Mouse (Mus musculus) liver, embryonic 16.5 days (tissue): ENCODE measurements around the gene Ilk. TPM values are rescaled to one million over a fixed set of nuclear protein-coding genes. Genes with fewer than 3 reads are reported as not detected.
"Not testable (repeated sequence)": the region's sequence is repeated elsewhere in the genome, so short reads cannot be mapped to it uniquely, and the experiment has no call there.

ENCODE experiments used
- ATAC-seq: fragments of 200-750 bp; cut with Nextera tagmentation; 2 replicates; pipeline ENCODE4 v1.8.0; 2017; ENCODE audit warnings: low read depth, mild to moderate bottlenecking, moderate number of reproducible peaks, moderate library complexity
- H3K27ac ChIP-seq: fragments of 300-500 bp; sonication (generic); 2 replicates; pipeline ENCODE4 v1.5.1; 2014; ENCODE audit warnings: mild to moderate bottlenecking, low read length
- H3K27me3 ChIP-seq: fragments of 300-500 bp; sonication (generic); 2 replicates; pipeline ENCODE4 v1.6.1; 2014; ENCODE audit warnings: low read depth, low read length, mixed read lengths; ENCODE audit not compliant: control insufficient read depth, insufficient read depth
- H3K36me3 ChIP-seq: fragments of 300-500 bp; sonication (generic); 2 replicates; pipeline ENCODE4 v1.6.1; 2014; ENCODE audit warnings: mild to moderate bottlenecking; ENCODE audit not compliant: control insufficient read depth, insufficient read depth
- H3K4me1 ChIP-seq: fragments of 300-500 bp; sonication (generic); 2 replicates; pipeline ENCODE4 v1.6.1; 2014; ENCODE audit warnings: low read depth, low read length, mixed read lengths; ENCODE audit not compliant: control insufficient read depth
- H3K4me2 ChIP-seq: fragments of 300-500 bp; sonication (generic); 2 replicates; pipeline ENCODE4 v1.6.1; 2014; ENCODE audit warnings: low read depth, low read length, mixed read lengths
- H3K4me3 ChIP-seq: fragments of 300-500 bp; sonication (generic); 2 replicates; pipeline ENCODE4 v1.5.1; 2014; ENCODE audit warnings: low read depth, mild to moderate bottlenecking, low read length
- H3K9ac ChIP-seq: fragments of 300-500 bp; sonication (generic); 2 replicates; pipeline ENCODE4 v1.6.1; 2014; ENCODE audit warnings: low read depth, low read length
- H3K9me3 ChIP-seq: fragments of 300-500 bp; sonication (generic); replicated peaks from 2 replicates; pipeline ENCODE4 v1.6.1; 2016; ENCODE audit warnings: low read length; ENCODE audit not compliant: control insufficient read depth
- WGBS: fragments of 180-500 bp; shearing (Covaris S2); extraction: QIAGEN DNeasy Blood & Tissue Kit; methylation state at CpG from one replicate; pipeline ENCODE4 v1.1.7; 2014; ENCODE audit not compliant: insufficient replicate concordance; 5-methylcytosine and 5-hydroxymethylcytosine counted together
- polyA plus RNA-seq: library from polyadenylated mRNA; unstranded; fragments of >200 nt; fragmentation: Nextera tagmentation; extraction: Ambion mirVana; gene quantifications from 2 replicates; pipeline ENCODE4 v1.2.1, GENCODE M21; 2015

The Ilk gene
- polyA plus RNA-seq, 1 experiment from 2014 or later, result 114 TPM

DNA sequence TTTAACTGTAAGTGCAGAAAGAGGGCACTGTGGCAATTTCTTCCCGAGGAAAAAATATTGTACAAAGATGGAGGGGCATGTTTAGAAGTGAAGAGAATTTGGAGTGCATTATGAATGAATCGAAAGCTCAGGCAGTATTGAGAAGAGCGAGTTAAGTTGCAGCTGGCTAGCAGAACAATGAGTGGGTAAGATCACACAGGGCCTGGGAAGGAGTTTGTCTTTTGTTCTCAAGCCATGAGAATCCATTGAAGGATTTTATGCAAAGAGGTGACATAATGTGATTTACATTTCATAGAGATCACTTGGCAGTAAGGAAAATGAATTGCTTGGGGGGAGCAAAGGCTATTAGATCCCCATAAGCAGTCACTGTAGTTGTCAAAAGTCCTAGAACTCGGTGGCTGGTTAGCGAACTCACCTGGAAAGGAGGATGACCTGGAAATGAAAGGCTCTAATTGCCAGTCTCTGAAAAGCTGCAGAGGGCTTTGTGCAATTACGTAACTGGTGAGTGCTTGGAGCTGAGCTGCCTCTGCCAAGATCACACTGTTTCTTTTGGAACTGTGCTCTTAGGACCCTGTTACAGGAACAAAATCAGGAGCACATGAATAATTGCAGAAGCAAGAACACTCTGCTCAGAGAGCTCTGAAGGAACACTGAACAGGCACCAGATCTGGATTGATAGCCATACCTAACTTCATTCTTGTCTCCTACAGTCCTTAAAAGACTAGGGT lies 7.5 kb upstream of the Ilk start:
- no peak for ATAC-seq
- Histone ChIP-seq H3K4me3 (no peak overlapping the region), H3K27ac (no peak overlapping the region), H3K9me3 (no peaks in the 10 kb centered on the region), H3K4me2 (no peak overlapping the region), H3K4me1 (no peaks in the 10 kb centered on the region), H3K27me3 (no peaks in the 10 kb centered on the region), H3K36me3 (peaks cover 16% of the 10 kb centered on the region), H3K9ac (no peak overlapping the region)
- WGBS, result 62% methylated on average over 6 of the region's 6 CpGs

DNA sequence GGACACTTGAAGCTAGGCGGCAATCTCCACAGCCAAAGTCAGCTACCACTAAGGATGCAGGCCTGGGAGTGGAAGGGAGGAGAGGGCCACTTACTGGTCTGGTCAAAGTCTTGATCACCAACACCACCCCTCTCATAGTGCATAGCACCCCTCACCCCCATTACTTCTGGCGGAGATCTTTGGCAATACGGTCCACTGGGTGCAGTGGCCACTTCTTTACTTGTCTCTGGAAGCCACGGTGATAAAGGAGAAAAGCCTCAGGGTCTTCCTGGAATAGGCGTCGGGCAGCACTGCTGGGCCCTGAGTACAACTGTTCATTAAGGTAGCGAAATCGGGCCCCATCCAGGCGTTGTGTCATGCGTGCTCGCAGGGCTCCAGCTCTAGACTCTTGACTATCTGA lies 2.6 kb upstream of the Ilk start:
- Histone ChIP-seq H3K4me3 (no peak overlapping the region), H3K27me3 (no peaks in the 10 kb centered on the region), H3K4me1 (peaks cover 20% of the 10 kb centered on the region), H3K9ac (no peak overlapping the region), H3K27ac (no peak overlapping the region), H3K4me2 (no peak overlapping the region), H3K9me3 (no peaks in the 10 kb centered on the region), H3K36me3 (peaks cover 22% of the 10 kb centered on the region)
- 84% methylated on average over 11 of the region's 11 CpGs for WGBS
- ATAC-seq, result no peak

DNA sequence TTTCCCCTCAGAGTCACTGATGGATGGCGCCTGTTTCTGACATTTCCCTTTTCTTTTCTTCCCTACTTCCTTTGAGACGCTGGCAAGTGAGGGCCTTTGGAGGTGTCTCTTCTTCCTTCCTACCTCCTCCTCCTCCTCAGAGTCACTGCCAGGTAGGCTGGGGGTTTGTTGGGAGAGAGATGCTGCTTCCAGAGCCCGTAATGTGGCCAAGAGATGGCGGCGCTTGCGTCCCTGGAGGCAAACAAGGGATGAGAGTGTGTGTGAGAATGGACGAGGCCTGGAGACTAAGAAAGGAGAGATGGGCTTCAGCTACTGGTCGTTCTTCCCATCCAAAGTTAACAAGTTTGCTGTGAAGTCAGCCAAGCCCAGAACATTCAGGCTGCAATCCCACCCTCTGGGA lies 1.6 kb upstream of the Ilk start:
- no peaks in the 10 kb centered on the region for H3K27me3 ChIP-seq
- no peak overlapping the region for H3K9ac ChIP-seq
- H3K36me3 ChIP-seq, result peaks cover 18% of the 10 kb centered on the region
- no peak for ATAC-seq
- H3K27ac ChIP-seq, result no peak overlapping the region
- H3K4me1 ChIP-seq, result peaks cover 27% of the 10 kb centered on the region
- H3K9me3 ChIP-seq, result no peaks in the 10 kb centered on the region
- H3K4me3 ChIP-seq, result no peak overlapping the region
- 73% methylated on average over 8 of the region's 8 CpGs for WGBS
- no peak overlapping the region for H3K4me2 ChIP-seq

DNA sequence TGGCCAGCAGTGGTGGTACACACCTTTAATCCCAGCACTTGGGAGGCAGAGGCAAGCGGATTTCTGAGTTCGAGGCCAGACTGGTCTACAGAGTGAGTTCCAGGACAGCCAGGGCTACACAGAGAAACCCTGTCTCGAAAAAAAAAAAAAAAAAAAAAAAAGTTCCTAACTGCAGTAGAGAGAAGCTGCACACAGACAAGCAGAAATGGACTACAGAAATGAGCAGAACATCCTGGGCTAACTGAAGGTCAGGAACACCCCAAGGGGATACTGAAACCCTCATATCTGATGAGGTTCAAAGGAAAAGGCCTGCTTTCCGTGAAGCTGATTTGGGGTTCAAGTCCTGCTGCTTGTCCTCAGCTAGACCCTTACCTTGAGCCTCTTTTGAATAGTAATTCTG lies 928 bp upstream of the Ilk start:
- peak overlapping the region; percentile 73; the same call in 1 of the 2 replicates for H3K27ac ChIP-seq
- WGBS, result 29% methylated on average over 4 of the region's 4 CpGs

DNA sequence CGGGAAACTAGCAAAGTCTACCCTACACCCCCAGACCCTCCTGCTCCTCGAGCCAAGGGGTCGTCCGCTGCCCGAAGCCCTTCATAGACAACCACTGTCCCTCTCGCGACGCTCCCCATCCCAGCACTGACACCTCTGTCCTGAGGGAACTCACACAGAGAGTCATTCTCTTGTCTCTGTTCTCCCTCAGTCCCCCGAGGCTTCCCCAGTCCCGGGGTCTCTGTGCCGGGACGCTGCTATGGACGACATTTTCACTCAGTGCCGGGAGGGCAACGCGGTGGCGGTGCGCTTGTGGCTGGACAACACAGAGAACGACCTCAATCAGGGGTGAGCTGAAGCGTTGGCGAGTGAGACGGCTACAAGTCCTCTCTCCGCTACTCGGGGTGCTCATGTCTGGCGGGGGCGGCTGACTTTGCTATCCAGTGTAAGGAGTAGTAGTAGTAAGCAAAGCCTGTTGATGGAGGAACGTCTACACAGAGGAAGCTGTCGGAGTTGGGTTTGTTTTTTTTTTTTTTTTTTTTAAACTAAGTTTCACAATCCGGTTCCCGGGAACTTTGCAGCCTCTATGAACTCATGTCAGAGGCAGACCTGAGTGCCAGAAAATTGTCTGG lies 624 bp downstream of the Ilk start, which contains the start of gene Rrp8:
TSS of gene Rrp8 (minus strand) at position 475 of the 611 bp plus-strand sequence.
- Histone ChIP-seq H3K9ac (peak within 1 kb of the TSS; percentile 94), H3K27me3 (no peaks in the 10 kb centered on the region), H3K4me3 (peak within 1 kb of the TSS; percentile 89), H3K4me1 (peaks cover 27% of the 10 kb centered on the region), H3K27ac (peak within 1 kb of the TSS; percentile 89), H3K9me3 (no peaks in the 10 kb centered on the region), H3K4me2 (peak within 1 kb of the TSS; percentile 86), H3K36me3 (peaks cover 36% of the 10 kb centered on the region)
- ATAC-seq, result peak; percentile 9
- 0% methylated on average over 30 of the region's 30 CpGs for WGBS

More for the DNA sequence above, 928 bp upstream of the Ilk start:
- H3K9me3 ChIP-seq, H3K27me3 ChIP-seq, ATAC-seq: not testable (repeated sequence)
- Histone ChIP-seq H3K9ac (peak overlapping the region; percentile 94), H3K4me3 (peak overlapping the region; percentile 89), H3K36me3 (peaks cover 21% of the 10 kb centered on the region), H3K4me1 (peaks cover 27% of the 10 kb centered on the region), H3K4me2 (peak overlapping the region; percentile 86)

DNA sequence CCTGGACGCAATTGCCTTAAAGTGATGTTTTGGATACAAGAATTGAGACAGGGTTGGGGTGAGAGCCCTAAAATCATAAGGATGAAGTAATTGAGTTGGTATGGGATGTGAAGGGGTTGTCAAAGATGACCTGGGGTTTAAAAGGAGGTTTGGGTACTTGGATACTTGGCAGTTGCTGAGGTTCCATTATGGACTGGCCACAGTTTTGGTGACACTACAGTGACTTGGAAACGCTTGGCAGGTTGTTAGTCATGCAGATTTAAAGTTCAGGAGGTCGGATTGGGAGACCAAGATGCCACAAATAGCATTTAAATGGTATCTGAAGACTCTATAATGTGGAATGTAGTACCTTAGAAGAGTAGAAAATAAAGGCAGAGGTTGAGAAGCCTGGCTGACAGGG lies 1.3 kb downstream of the Ilk start:
- peak overlapping the region; percentile 89 for H3K27ac ChIP-seq
- WGBS, result 20% methylated on average over 3 of the region's 3 CpGs
- no peaks in the 10 kb centered on the region for H3K27me3 ChIP-seq
- no peak for ATAC-seq
- H3K4me3 ChIP-seq, result peak overlapping the region; percentile 89
- H3K9me3 ChIP-seq, result no peaks in the 10 kb centered on the region
- peak overlapping the region; percentile 94 for H3K9ac ChIP-seq
- peaks cover 27% of the 10 kb centered on the region for H3K4me1 ChIP-seq
- H3K36me3 ChIP-seq, result peaks cover 40% of the 10 kb centered on the region
- H3K4me2 ChIP-seq, result peak overlapping the region; percentile 86

DNA sequence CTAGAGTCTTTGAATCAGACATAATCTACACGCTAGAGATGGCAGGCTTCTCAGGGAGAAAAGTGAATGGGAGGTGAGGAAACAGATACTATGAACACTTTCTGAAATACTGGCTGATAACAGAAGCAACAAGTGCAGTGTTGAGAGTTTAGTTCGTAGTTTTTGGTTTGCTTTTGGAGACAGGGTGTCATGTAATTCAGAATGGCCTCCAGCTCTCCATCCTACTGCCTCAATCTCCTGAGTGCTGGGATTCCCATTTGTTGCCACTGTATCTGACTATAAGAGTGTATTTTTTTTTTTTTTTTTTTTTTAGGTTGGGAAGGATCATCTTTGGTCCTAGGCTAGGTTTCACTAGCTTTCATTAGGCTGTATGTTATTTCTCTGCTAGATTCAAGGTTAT lies 1.9 kb downstream of the Ilk start:
- H3K27me3 ChIP-seq, result no peaks in the 10 kb centered on the region
- 23% methylated on average over 2 of the region's 2 CpGs for WGBS
- H3K9ac ChIP-seq, result peak overlapping the region; percentile 17; the same call in 1 of the 2 replicates
- no peak for ATAC-seq
- peak overlapping the region; percentile 39 for H3K27ac ChIP-seq
- H3K36me3 ChIP-seq, result peaks cover 35% of the 10 kb centered on the region
- peak overlapping the region; percentile 86 for H3K4me2 ChIP-seq
- H3K4me3 ChIP-seq, result peak overlapping the region; percentile 17
- peaks cover 33% of the 10 kb centered on the region for H3K4me1 ChIP-seq
- no peaks in the 10 kb centered on the region for H3K9me3 ChIP-seq

DNA sequence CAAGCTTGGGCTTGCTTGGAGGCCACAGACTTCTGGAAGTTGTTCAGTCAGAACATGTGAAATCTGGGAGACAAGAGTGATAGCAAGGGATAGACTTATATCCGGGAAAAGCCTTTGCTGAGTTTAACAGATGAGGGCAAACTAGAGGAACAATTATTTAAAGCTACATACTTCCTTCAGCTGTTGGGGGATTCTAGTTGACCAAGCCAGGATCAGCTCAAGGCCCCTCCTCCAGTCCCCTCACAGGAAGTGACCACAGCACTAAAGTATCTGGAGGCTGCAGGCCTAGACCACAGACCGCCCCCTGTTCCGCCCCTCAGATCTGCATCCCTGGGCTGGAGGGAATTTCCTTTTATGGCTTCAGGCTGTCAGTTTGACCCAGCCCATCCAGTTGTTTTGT lies 2.6 kb downstream of the Ilk start:
- H3K36me3 ChIP-seq, result peaks cover 28% of the 10 kb centered on the region
- H3K9me3 ChIP-seq, result no peaks in the 10 kb centered on the region
- H3K4me3 ChIP-seq, result no peak overlapping the region
- H3K4me1 ChIP-seq, result peaks cover 36% of the 10 kb centered on the region
- no peak overlapping the region; the same call in 1 of the 2 replicates for H3K9ac ChIP-seq
- no peaks in the 10 kb centered on the region for H3K27me3 ChIP-seq
- 34% methylated on average over 3 of the region's 3 CpGs for WGBS
- ATAC-seq, result no peak
- H3K27ac ChIP-seq, result peak overlapping the region; percentile 39
- peak overlapping the region; percentile 86; the same call in 1 of the 2 replicates for H3K4me2 ChIP-seq
